Mouse (Mus musculus) cerebellum, postnatal 4 days (tissue): Measurements from ENCODE around the gene Enam.
"Not testable (repeated sequence)": the region's sequence is repeated elsewhere in the genome, so short reads cannot be mapped to it uniquely, and the experiment has no call there.

ENCODE experiments used
- DNase-seq, 2 experiments: peaks; one replicate each; pipeline ENCODE4 v3.0.0; 2022; ENCODE audit warnings: low spot score in 2 of 2, mixed read lengths in 1 of 2

The Enam gene

GRCm38 (mm10) chr5:88487675-88488074, at the start of gene Enam:
Enam (plus strand) TSS chr5:88487975.
- no peak for DNase-seq

DNA sequence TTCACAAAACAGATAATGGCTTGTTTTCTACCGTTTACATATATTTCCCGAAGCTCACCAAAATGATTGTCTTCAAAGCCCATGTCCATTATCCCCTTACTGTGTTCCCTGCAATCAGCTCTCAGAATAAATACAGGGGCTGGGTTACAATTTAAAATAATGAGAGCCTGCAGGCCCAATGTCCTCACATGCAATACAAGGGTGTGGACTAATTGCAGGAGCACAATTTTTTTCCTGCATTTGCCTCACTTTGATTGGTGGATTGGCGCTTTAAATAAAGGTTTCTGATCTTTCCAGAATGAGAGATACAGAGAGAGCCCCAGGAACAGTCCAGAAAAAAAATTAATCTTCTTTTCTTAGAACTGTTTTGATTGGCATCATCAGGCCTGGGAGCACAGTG, 32.1 kb upstream of the Enam start, which contains the start of gene Ambn:
Gene Ambn, plus strand, starts transcription at position 301 of the 400 bp plus-strand sequence.
- DNase-seq = no peak

- no peak for DNase-seq
Measured at GRCm38 (mm10) chr5:88467471-88467870, 20.3 kb upstream of the Enam start.

DNA sequence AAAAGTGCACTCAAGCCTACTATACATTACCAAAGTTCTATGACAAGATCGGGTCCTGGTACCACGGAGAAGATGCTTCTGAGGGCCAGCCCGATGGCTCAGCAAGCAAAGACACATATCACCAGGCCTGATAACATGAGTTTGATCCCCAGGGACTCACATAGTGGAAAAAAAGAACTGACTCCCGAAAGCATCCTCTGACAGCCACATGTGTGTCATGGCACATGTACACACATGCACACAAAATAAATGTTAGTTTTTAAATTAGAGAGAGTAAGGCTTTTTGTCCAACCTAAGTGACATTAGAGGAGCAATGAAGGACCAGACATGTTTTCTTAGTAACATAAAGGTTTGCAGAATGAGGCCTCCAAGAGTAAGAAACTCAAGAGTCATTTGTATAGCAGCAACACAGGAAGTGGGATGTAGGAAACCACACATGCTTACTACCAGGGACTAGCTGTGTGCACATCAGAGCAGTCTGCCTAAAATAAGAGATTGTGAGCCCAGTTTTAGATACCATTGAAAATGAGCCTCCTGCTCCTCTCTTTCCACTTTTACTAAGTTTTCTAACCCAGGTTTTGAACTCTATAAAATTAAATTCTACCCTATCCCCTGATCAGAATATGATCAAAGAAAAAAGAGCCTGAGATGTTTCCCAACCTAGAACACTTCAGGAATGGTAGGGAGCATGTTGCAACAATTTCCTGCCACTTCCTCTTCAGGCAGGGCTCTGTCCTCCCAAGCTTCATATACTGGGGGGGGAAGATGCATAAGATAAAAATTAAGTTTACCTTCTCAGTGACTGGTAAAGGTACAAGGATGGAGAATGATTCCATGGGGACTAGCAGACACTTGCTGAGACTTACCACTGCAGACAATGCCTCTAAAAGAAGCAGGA, 18.7 kb upstream of the Enam start:
- DNase-seq = no peak

GRCm38 (mm10) chr5:88489004-88489403, 1.2 kb downstream of the Enam start:
- DNase-seq = no peak

DNA sequence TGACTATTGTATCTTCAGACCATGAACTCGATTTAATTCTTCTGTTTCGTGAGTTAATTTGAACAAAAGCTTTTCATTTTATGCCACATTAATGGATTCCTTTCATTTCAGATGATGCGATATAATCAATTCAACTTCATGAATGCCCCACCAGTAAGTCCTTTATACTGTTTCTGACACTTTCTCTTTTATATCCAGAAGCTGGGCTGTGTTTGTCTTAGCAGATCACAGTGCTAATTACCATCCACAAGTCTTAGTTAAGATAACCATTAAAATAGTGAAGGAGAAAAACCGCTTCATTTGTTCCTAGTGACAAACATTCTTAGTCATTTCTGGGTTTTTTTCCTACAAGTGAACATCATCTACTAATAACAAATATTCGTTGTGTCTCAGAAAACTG, 3.3 kb downstream of the Enam start:
- DNase-seq = no peak

DNA sequence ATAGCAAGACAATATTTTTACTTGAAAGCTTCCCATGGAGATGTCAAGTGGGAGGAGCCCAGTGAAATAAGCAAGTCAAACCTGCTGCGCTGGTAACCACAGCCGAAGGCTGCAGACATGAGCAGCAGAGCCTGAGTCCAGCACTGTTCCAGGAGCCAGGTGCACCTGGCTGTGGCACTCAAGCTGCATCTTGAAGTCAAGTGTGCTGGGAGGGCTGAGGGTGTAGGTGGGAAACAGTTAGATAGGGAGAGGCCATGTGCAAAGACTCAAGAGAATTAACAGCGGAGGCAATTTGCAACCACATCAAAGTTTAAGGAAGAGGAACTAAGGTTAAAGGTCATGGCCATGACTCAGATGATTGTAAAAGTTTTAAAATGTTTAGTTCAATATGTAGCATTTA, 12.0 kb downstream of the Enam start:
- no peak for DNase-seq

- DNase-seq = no peak
Measured at GRCm38 (mm10) chr5:88508555-88508954, 20.8 kb downstream of the Enam start.

DNA sequence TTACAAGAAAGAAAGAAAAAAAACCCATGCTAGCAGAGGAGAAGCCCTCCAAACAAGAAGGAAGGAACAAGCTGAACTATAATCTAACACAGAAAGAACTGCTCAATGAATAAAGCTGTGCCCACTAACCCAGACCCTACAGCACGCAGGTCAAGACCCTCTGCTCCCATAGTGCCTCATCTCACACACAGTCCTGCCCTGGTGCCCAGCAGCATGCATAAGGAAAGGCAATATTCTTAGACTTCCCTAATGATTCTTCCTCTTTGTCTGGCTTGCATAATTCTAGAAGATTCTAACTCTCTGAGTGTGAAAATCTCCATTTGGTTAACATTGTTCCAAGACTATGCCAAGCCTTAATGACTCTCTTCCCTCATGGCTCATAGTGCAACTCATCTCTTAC, 21.2 kb downstream of the Enam start:
- DNase-seq = no peak

GRCm38 (mm10) chr5:88519232-88519631, 31.5 kb downstream of the Enam start:
- peak in 1 of 2 experiments; percentile 11 for DNase-seq

- no peak for DNase-seq
Measured at GRCm38 (mm10) chr5:88527657-88528056, 39.9 kb downstream of the Enam start, which contains the start of gene Jchain. Jchain (minus strand) TSS chr5:88527891.

GRCm38 (mm10) chr5:88530908-88531307, 43.1 kb downstream of the Enam start:
- no peak for DNase-seq

DNA sequence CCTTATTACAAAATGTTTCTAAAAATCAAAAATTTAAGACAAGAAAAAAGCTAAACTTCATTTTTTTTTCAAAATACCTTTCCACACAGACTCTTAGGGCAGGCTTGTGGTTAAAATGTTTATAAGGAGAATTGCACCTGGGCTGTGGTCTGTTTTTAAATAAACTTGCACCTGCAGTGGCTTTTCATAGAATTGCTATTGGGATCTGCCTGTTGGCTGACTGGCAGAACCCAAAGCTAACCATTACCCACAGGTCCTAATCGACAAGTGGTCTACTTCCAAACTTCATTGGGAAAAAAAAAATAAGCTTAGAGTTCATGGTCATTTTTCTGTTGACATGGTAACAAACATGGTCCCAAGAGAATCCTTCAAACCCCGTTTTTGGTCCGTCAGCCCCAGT, 46.9 kb downstream of the Enam start:
- DNase-seq = no peak

DNA sequence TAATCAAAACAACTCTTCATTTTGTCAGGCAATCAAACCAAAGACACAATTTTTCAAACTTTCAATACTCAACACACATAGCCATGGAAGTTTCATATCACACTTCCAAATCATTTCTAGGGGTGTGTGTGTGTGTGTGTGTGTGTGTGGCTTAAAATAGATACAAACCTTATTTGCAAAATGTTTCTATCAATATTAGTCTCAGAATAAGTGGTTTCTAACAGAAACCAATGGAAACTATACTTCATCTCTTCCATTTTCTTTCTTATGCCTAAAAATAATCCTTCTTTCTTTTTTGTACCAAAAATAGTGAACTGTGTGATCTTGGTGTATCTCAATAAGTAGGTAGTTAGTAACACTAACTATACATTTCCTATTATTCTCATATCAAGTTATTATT, 53.1 kb downstream of the Enam start:
- no peak for DNase-seq

DNA sequence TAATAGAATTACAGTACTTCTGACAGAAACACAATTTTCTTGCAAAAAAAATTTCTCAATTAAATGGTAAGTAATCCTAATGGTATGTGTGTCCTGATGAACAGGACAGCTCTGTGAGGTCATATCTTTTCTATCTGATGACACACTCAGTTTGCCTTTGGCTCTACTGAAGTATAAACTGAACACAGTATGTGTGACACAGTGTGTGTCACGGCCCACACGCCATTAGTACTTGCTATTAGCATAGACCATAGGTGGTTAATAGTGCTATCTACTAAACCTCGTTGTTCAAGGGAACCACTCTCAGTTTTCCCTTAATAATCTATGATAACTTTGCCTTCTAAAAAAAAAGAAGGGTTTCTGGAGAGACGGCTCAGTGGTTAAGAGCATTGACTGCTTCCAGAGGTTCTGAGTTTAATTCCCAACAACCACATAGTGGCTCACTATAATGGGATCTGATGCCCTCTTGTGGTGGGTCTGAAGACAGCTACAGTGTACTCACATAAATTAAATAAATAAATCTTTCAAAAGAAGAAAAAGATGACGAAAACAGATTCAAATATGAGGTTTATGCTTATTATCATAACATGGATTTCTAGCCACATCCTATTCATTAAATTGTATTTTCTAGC, 55.0 kb downstream of the Enam start:
- DNase-seq = peak in 1 of 2 experiments; percentile 18

DNA sequence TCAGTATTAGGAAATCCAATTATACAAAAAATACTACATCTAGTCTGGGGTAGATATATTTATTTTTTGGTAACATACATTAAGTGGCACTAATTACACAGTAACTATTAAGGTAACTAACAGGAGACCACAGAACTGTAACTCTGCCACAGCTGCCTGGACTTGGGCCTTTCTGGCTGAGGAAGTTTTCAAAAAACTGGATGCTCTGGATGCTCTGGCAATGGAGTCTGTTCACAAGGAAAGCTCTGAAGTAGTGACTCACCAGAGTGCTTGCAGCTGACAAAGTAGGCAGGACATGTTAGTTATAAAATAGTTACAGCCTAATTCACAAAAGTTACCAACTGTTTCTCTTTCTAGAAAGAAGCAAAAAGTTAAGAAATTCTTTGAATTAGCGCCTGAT, 56.6 kb downstream of the Enam start:
- not testable (repeated sequence) for DNase-seq

DNA sequence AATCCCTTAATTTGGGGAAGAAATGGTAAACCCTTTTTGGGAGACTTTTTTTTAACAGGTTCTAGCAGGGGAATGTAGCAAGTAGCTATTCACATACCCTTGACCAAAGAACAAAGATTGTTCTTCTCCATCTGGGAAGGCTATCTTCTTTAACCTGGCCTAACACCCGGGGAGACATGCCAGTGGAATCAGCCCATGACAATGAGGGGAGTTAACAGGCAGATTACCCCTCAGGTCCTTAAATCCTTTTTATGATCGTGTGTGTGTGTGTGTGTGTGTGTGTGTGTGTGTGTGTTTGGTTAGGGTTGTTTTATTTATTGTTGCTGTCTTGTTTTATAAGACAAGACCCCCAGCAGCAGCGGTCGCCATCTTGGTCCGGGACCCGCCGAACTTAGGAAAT, 57.8 kb downstream of the Enam start:
- DNase-seq = no peak

DNA sequence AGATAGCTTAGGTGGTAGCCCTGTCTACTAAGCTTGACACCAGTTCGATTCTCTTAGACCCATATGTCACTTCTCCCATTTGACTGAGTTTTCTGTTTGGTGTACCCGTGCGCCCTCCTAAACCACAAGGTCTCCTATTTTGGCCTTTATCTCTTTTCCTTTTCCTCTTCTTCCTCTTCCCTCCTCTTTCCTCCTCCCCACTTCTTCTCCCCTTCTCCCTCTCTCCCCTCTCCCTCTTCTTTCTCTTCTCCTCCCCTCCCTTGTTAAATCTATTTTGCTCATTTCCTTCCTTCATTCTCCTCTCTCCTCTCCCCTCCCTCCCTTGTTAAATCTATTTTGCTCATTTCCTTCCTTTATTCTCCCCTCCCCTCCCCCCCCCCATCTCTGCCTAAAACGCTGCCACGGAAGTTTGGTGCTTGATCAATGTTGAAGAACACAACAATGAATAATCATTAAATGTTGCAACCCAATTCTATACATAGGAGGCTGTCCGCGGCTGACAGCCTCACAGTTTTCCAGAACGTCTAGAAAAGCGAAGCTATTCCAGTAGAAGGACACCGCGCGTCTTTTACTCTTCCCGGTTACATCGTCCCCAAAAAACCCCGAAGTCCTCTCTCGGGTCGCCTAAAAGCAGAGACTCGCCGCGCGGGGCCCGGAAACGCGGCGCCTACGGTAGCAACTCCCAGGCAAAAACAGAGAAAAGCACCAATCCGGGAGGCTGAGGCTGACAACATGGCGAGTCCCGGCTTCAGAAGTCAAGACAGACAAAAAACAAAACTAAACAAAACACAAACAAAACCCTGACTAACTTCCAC, 65.7 kb downstream of the Enam start:
- DNase-seq = no peak

- peak; percentile 90 to 97 for DNase-seq
Measured at GRCm38 (mm10) chr5:88554086-88554886, 66.5 kb downstream of the Enam start, which contains the start of gene Utp3. Utp3 (plus strand) TSS chr5:88554462.
